Mouse (Mus musculus) spleen, adult 18-20 months (tissue): ENCODE measurements around the gene Vstm5.
"Not testable (repeated sequence)": the region's sequence is repeated elsewhere in the genome, so short reads cannot be mapped to it uniquely, and the experiment has no call there.

Experiments
- DNase-seq, 2 experiments: peaks; one replicate each; pipeline ENCODE4 v3.0.0; 2022; ENCODE audit warnings: mixed read lengths in 2 of 2

The Vstm5 gene

DNA sequence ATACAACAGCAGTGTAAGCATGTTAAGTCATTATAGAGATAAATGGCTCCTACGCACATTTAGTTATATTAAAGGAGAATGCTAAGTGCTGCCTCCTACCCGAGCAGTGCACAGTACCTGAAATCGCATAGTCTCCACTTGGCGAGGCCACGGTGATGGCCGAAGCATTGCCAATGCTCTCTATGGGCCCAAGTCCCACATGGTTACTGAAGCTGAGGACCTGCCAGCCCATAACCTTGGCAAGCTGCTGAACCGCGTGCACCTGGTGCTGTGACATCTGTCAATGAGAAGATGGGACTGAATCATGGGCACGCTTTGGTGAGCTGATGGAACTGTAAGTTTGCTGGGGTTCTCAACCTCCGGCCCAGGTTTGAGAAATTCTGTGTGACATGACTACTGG, 24.6 kb downstream of the Vstm5 start:
- no peak for DNase-seq

DNA sequence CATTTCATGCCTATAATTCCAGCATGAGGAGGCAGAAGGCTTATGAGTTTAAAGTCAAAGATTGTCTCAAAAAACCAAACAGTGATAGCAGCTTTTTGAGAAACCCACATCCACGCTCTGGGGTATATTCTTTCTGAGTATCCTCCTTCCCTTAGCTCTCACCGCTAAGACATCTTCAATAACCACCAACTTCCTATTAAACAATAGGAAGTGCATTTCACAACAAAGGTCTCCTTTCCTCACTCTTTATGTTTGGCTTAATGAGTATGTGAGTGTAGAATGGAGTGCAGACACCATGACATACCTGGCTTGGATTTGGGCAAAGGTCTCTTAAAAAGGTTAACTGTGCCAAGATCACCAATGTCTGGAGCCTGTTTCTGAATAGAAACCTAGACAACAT, 35.1 kb downstream of the Vstm5 start:
- no peak for DNase-seq

GRCm38 (mm10) chr9:15276855-15277254, 38.0 kb downstream of the Vstm5 start:
- DNase-seq = no peak

GRCm38 (mm10) chr9:15278343-15278742, 39.5 kb downstream of the Vstm5 start:
- no peak for DNase-seq

- DNase-seq = no peak
These were observed 40.3 kb downstream of the Vstm5 start for GRCm38 (mm10) chr9:15279139-15279648.

DNA sequence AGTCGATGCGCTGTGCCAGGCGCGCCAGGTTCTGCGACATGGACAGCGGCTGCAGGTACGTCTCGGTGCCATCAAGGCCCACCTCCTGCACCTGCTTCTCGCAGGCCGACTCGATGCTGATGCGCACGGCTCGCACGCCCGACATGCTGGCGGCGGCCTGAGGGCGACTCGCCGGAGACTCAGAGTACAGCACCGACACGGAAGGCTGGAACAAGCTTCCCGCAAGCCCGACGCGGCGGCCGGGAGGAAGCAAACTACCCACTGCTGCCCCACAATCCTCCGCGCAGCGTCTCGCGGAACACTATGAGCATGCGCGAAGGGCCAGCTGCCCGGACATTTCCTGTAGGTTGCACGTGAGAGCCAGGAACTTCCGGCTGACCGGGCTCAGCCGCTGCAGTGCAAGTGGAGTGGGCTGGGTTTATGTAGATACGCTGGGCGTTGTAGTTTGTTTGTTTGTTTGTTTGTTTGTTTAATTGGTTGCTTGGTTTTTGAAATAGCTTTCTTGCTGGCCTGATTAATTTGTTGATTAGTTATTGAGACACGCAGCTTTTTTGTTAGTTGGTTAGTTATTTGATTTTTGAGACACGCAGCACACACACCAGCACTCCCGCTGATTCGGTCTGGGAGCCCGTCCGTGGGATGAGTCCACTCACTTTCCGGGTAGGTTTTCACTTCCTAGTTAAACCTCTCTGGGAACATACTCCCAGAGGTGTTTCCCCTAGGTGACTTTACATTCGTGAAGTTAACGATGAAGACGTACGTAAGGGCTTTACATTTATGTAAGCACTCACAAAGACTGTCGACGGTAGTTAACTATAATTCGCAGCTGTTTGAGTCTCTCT, 41.0 kb downstream of the Vstm5 start, which contains the start of gene Med17:
TSS of gene Med17 (minus strand) at position 283 of the 842 bp plus-strand sequence.
- DNase-seq = peak; percentile 84 to 87

- DNase-seq = peak in 1 of 2 experiments; percentile 11
These were observed 41.6 kb downstream of the Vstm5 start for GRCm38 (mm10) chr9:15280491-15280879.

- no peak for DNase-seq
These were observed 46.6 kb downstream of the Vstm5 start for GRCm38 (mm10) chr9:15285443-15285842.

DNA sequence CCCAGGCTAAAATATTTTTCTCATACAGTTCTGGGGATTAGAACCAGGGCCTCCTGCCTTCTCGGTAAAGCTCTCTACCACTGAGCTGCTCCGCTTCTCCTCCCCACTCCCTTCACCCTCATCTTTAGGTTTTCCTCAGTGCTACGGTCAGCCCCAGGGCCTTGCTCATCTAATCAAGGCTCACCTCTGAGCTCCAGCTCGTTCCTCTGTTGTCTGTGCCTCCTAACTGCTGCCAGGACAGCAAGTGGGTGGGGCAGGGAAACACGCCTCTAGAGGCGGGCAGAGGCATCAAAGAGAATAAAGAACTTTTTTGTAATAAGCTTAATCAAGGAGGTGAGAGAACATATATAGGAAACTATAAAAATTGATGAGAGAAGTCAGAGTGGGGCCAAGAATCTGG, 49.0 kb downstream of the Vstm5 start:
- no peak for DNase-seq

- no peak for DNase-seq
These were observed 49.6 kb downstream of the Vstm5 start for GRCm38 (mm10) chr9:15288402-15288801.

- DNase-seq = no peak
These were observed 50.4 kb downstream of the Vstm5 start for GRCm38 (mm10) chr9:15289251-15289650.

- DNase-seq = no peak
These were observed 58.3 kb downstream of the Vstm5 start for GRCm38 (mm10) chr9:15297112-15297511.

GRCm38 (mm10) chr9:15298451-15298850, 59.6 kb downstream of the Vstm5 start:
- DNase-seq = no peak

- no peak for DNase-seq
These were observed 61.2 kb downstream of the Vstm5 start for GRCm38 (mm10) chr9:15300056-15300455.

DNA sequence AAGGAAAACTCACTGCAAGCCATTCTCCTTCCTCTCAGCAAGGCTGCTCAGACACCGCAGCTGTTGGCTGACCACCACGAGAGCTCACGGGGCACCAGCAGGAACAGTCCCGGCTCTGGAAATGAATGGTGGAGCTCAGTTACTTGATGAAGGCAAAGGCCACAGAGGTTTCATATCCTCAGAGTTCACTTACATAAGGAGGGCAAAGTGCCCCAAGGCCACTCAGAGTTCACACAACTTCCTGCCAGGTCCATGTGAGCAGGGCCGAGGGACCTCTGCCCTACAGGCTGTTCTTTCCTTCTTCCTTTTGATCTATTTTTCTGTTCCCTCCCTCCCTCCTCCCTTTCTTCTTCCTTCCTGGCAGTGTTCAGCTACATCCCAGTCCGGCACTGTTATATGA, 62.6 kb downstream of the Vstm5 start:
- no peak for DNase-seq

- DNase-seq = not testable (repeated sequence)
These were observed 63.2 kb downstream of the Vstm5 start for GRCm38 (mm10) chr9:15302006-15302405.

GRCm38 (mm10) chr9:15302881-15303280, 64.0 kb downstream of the Vstm5 start:
- no peak for DNase-seq

- peak; percentile 97 to 99 for DNase-seq
These were observed 66.9 kb downstream of the Vstm5 start, which contains the start of gene Taf1d for GRCm38 (mm10) chr9:15305503-15306397. TSS of gene Taf1d (plus strand) at chr9:15306214.

GRCm38 (mm10) chr9:15306398-15307119, 67.7 kb downstream of the Vstm5 start, which contains the start of gene 4931406C07Rik:
TSS of gene 4931406C07Rik (minus strand) at chr9:15306448.
- DNase-seq = no peak

GRCm38 (mm10) chr9:15307257-15307656, 68.4 kb downstream of the Vstm5 start:
- DNase-seq = no peak

DNA sequence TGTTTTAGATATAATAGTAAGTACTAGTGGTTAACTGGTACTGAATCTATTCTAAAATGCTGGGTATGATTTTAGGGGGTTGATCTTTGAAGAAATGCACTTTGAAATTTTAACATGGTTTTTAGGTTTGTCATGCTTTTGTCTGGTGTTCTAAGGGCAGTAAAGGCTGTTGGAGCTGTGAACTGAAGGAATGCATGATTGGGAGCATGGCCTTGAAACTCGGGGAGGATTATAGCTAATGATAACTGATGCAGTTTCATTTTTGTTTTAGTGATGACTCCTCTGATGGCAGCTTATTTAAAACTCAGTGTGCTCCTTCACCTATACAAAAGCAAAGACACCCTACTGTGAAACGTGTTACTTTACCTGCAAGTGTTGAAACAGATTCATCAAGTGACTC, 69.4 kb downstream of the Vstm5 start:
- DNase-seq = no peak
